Mouse (Mus musculus) hematopoietic stem cell, adult 5-6 weeks (primary cell): Measurements from ENCODE around the gene Crmp1. TPM values are rescaled to one million over a fixed set of nuclear protein-coding genes. Genes with fewer than 3 reads are reported as not detected.
A peak's percentile ranks its signal among the peaks of the same experiment; 100 is the strongest.

ENCODE experiments used
- ATAC-seq, 2 experiments: fragments of 125-278 bp in 1 of 2; replicated peaks in 1 of 2; 2 replicates each; pipeline ENCODE4 v1.8.0; 2016 to 2017; ENCODE audit warnings: inconsistent platforms in 2 of 2, mild to moderate bottlenecking in 2 of 2, moderate number of reproducible peaks in 2 of 2, low read depth in 1 of 2, moderate TSS enrichment in 1 of 2; ENCODE audit not compliant: low FRiP score in 2 of 2, poor library complexity in 2 of 2, severe bottlenecking in 2 of 2, insufficient read depth in 1 of 2, low TSS enrichment in 1 of 2
- total RNA-seq: library from RNA; stranded (forward); fragments of 172-1452, 232-1000 nt; gene quantifications from 2 replicates; pipeline ENCODE4 v1.2.3, GENCODE M21; 2017

Crmp1 gene
- not detected in 2 replicates for total RNA-seq

- ATAC-seq: 0 out of 4 replicates have a peak, but pooled peaks of 1 of the 2 experiments have one; percentile 3
Measured at GRCm38 (mm10) chr5:37241651-37242151, at the start of gene Crmp1. Gene Crmp1, plus strand, starts transcription at chr5:37241940.

- no peak for ATAC-seq
Measured at GRCm38 (mm10) chr5:37196196-37196595, 45.5 kb upstream of the Crmp1 start.

GRCm38 (mm10) chr5:37196666-37197250 is 45.0 kb upstream of the Crmp1 start:
- peak in 1 of 2 experiments; percentile 37; a peak in 1 of 4 replicates for ATAC-seq

GRCm38 (mm10) chr5:37197423-37197822 is 44.3 kb upstream of the Crmp1 start:
- no peak for ATAC-seq

- ATAC-seq: no peak
Measured at GRCm38 (mm10) chr5:37198011-37198688, 43.6 kb upstream of the Crmp1 start.

GRCm38 (mm10) chr5:37202285-37202684 is 39.5 kb upstream of the Crmp1 start:
- ATAC-seq: no peak

- no peak for ATAC-seq
Measured at GRCm38 (mm10) chr5:37204886-37205285, 36.9 kb upstream of the Crmp1 start.

- no peak for ATAC-seq
Measured at GRCm38 (mm10) chr5:37205420-37205819, 36.3 kb upstream of the Crmp1 start.

- no peak for ATAC-seq
Measured at GRCm38 (mm10) chr5:37206364-37206763, 35.4 kb upstream of the Crmp1 start.

GRCm38 (mm10) chr5:37212938-37213708 is 28.6 kb upstream of the Crmp1 start:
- ATAC-seq: no peak

GRCm38 (mm10) chr5:37213709-37214103 is 28.0 kb upstream of the Crmp1 start:
- ATAC-seq: no peak

GRCm38 (mm10) chr5:37214614-37215013 is 27.1 kb upstream of the Crmp1 start:
- ATAC-seq: no peak

GRCm38 (mm10) chr5:37215276-37215675 is 26.5 kb upstream of the Crmp1 start:
- no peak for ATAC-seq

GRCm38 (mm10) chr5:37219615-37220014 is 22.1 kb upstream of the Crmp1 start:
- ATAC-seq: no peak

- no peak for ATAC-seq
Measured at GRCm38 (mm10) chr5:37220575-37220974, 21.2 kb upstream of the Crmp1 start.

- no peak for ATAC-seq
Measured at GRCm38 (mm10) chr5:37221563-37221962, 20.2 kb upstream of the Crmp1 start.

GRCm38 (mm10) chr5:37222316-37222715 is 19.4 kb upstream of the Crmp1 start:
- no peak for ATAC-seq

- no peak for ATAC-seq
Measured at GRCm38 (mm10) chr5:37225708-37226107, 16.0 kb upstream of the Crmp1 start.
